Mouse (Mus musculus) testis, adult 2 months (tissue): ENCODE data around the gene Gm10964. TPM values are rescaled to one million over a fixed set of nuclear protein-coding genes. Genes with fewer than 3 reads are reported as not detected.

Experiments used
- H3K27ac ChIP-seq: fragments of 200-500 bp; 2 replicates; pipeline ENCODE4 v1.5.1; 2012; ENCODE audit warnings: low read depth, low read length; ENCODE audit not compliant: control insufficient read depth, insufficient read depth
- H3K27me3 ChIP-seq: fragments of 200-500 bp; 2 replicates; pipeline ENCODE4 v1.6.1; 2012; ENCODE audit warnings: mild to moderate bottlenecking, low read length, moderate library complexity; ENCODE audit not compliant: control insufficient read depth, insufficient read depth
- H3K36me3 ChIP-seq: fragments of 200-500 bp; 2 replicates; pipeline ENCODE4 v1.6.1; 2012; ENCODE audit warnings: mild to moderate bottlenecking, low read length; ENCODE audit not compliant: control insufficient read depth, insufficient read depth
- H3K4me1 ChIP-seq: fragments of 200-500 bp; 2 replicates; pipeline ENCODE4 v1.6.1; 2012; ENCODE audit warnings: low read length; ENCODE audit not compliant: control insufficient read depth, insufficient read depth
- H3K4me3 ChIP-seq: fragments of 200-500 bp; 2 replicates; pipeline ENCODE4 v1.5.1; 2012; ENCODE audit warnings: low read depth, mild to moderate bottlenecking, low read length, moderate library complexity, mixed read lengths; ENCODE audit not compliant: control insufficient read depth
- CTCF ChIP-seq: fragments of 200-500 bp; IDR thresholded peaks from 2 replicates; pipeline ENCODE4 v1.5.1; 2012; ENCODE audit warnings: low read depth, mild to moderate bottlenecking, inconsistent platforms, low read length, moderate library complexity; ENCODE audit not compliant: control insufficient read depth, insufficient read depth, insufficient replicate concordance
- POLR2A ChIP-seq: fragments of 200-500 bp; IDR thresholded peaks from 2 replicates; pipeline ENCODE4 v1.6.1; 2012; ENCODE audit warnings: low read depth, mild to moderate bottlenecking, inconsistent platforms, low read length, moderate library complexity; ENCODE audit not compliant: control insufficient read depth
- polyA plus RNA-seq: library from polyadenylated mRNA; depleted of rRNA; stranded (reverse); fragments of >200 nt; gene quantifications from 2 replicates; pipeline ENCODE4 v1.2.3, GENCODE M21; 2012

Gm10964 gene
- polyA plus RNA-seq, 1 experiment: not detected

DNA sequence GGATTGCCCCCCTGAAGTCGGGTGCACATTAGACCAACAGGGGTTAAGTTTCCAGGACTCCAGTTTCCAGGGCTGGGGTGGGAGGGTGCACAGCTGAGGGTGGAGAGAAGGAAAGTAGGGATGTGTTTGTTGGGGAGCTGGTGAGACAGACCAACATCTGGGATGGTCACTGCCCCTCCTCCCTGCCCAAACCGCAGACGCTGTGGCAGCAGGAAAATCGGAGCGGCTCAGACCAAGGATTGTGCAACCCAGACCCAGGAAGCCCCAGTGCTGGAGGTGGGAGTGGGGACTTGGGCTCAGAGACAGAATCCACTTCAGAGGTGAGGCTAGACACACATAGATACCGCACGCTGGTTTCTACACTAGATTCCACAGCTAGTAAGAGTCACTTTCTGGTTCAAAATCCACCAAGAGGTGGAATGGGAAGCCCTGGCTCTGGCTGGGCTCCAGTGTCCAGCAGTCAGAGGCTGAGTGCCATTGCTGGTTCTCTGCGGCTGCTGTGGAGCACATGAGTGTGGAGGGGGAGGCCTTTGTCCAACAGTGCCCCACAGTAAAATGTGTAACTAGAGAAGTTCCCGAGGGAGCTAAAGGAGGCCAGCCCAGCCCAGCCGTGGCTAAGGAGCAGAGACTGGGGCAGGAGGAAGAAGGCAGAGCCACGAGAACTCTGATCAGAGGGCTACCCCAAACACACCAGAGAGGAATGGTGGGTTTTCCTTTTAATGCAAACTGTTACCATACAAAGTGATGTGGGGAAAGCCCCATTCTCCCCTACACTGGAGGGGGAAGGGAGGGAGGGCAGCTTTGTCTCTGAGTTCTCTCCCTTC, 4.3 kb upstream of the Gm10964 start:
- Histone ChIP-seq H3K4me3 (no peak overlapping the region), H3K27me3 (no peaks in the 10 kb centered on the region), H3K36me3 (no peaks in the 10 kb centered on the region), H3K4me1 (peaks cover 5% of the 10 kb centered on the region), H3K27ac (peak overlapping the region; percentile 77)
- TF ChIP-seq CTCF (no peak), POLR2A (0 out of 2 replicates have a peak, but pooled peaks have one; percentile 8)

DNA sequence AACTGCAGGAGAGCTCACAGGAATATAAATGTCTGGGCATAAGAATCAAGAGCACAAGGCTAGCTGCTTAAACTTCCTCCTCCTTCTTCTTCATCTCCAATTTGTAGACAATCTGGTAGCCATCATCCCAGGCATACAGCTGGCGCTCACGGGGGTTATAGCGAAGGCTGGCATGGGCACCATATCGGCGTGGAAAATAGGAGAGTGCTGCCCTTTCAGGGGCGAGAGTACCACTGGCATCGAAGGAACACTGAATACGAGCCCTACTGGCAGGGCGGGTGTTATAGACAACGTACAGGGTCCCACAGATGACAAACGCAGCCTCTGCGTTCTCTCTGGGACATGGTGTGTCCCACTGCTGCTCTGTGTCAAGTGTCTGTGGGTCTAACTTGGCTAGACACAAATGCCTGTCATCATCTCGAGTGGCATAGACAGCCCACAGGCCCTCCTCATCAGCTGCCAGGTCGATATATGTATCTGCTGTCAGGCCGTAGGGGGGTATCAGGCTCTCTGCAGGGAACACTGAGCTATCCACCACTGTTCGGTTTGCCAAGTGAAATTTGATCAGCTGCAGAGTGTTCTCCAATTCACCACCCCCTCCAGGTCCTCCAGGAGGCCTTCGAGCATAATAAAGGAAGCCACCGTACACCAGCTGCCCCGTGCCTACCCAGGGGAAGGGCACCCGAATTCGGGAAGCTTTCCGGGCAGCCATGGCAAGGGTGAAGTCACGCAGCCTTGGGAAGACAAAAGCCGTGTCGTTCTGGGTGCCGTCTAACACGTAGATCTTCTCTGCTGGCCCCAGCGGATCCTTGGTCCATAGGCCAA, 3.2 kb upstream of the Gm10964 start:
- Histone ChIP-seq H3K4me3 (peak overlapping the region; percentile 27), H3K27ac (peak overlapping the region; percentile 77), H3K4me1 (peaks cover 5% of the 10 kb centered on the region), H3K27me3 (no peaks in the 10 kb centered on the region), H3K36me3 (no peaks in the 10 kb centered on the region)
- no peak for TF ChIP-seq POLR2A
- TF ChIP-seq CTCF: no peak

DNA sequence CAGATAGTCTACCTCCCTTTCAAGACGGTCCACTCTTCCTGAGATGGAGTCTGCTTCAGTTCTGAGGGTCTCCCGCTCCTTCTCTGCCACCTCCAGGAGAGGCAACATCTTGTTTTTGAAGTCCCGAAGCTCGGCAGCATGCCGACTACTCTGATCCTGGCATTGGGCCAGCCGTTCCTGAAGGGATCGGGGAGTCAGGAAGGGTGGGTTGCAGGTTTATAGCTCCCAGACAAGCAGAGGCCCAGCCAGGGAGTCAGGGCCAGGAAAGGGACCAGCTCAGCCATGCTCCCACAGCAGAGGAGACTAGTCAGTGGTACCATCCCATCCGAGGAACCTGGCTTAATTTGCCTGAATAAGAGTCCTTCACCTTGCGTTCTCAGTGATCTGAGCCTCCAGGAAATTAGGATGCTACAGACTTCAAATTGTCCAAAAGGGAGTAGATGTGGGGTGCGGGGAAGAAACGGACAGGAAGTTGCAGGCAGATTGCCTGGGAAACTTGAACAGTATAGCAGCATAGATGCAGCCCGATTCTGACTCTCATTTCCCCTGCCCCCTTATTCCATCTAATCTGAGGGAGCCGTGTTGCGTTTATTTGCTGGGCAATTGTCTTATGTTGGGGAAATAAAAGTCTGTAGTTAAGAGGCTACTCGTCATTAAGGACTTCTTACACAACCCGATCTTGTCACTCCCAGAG, 2.0 kb upstream of the Gm10964 start:
- H3K36me3 ChIP-seq: no peaks in the 10 kb centered on the region
- no peaks in the 10 kb centered on the region for H3K27me3 ChIP-seq
- peak overlapping the region; percentile 54 for H3K27ac ChIP-seq
- no peak for TF ChIP-seq POLR2A
- no peak for TF ChIP-seq CTCF
- peaks cover 5% of the 10 kb centered on the region for H3K4me1 ChIP-seq
- peak overlapping the region; percentile 27 for H3K4me3 ChIP-seq

DNA sequence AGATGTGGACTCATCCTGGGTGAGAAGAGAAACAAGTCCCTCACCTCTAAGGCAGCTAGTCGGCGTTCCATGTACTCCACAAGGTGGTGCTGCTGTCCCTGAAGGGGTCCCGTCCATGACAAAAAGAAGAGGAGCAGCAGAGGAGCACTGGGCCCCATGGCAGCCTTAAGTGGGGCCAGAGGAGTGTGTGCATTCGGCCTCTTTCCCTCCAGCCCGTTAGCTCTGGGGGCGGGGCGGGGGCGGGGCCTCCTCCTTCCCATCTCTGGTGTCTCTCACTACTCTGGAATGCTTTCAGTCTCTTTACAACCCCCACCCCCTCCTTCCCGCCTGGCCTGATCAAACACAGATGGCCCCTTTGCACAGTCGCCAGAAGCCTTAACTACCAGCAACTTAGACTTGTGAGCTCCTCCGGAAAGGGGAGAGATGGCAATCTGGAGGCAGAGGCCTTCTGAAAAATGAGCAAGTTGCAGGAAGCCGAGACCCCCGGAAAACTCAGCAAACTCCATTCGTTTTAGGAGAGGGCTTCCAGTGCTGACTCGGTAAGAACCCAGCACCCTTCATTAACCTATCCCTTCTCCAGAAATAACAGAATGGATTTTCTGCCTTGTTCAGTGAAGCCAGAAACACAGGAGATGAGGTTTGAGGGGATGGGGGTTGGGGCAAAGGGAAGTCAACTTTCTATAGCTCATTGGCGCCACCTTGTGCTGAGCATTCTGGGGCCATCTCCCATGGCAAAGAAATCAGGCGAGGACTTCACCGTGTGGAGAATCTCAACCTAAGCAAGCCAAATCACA, 1.2 kb upstream of the Gm10964 start, which contains the start of gene Olfml3:
Gene Olfml3, minus strand, starts transcription at position 224 of the 794 bp plus-strand sequence.
- Histone ChIP-seq H3K27ac (peak within 1 kb of the TSS; percentile 54), H3K4me1 (peaks cover 5% of the 10 kb centered on the region), H3K36me3 (no peaks in the 10 kb centered on the region), H3K4me3 (peak within 1 kb of the TSS; percentile 56), H3K27me3 (no peaks in the 10 kb centered on the region)
- TF ChIP-seq CTCF (peak; percentile 70; the same call in 1 of the 2 replicates), POLR2A (peak; percentile 42; the same call in 1 of the 2 replicates)

DNA sequence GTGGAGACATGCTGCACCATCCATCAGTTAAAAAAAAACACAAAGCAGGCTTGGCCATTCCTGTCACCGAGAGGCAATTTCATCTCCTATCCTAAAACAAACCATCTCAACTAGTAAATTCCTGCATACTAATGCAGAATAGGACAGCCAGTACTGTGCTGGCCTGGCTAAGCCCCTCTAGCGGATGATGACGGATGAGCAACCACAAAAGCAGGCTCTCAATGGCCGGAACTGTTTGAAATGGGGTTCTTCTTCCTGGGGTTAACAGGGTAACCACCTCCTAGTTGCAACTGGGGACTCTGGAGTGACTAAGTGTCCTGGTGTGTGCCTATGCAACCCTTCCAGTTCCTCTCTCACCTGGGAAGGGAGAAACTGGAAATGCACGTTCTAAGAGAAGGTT, 1.2 kb downstream of the Gm10964 start:
- Histone ChIP-seq H3K4me3 (no peak overlapping the region), H3K27ac (no peak overlapping the region), H3K4me1 (peaks cover 5% of the 10 kb centered on the region), H3K27me3 (no peaks in the 10 kb centered on the region), H3K36me3 (no peaks in the 10 kb centered on the region; the same call in 1 of the 2 replicates)
- TF ChIP-seq CTCF (no peak), POLR2A (no peak)

DNA sequence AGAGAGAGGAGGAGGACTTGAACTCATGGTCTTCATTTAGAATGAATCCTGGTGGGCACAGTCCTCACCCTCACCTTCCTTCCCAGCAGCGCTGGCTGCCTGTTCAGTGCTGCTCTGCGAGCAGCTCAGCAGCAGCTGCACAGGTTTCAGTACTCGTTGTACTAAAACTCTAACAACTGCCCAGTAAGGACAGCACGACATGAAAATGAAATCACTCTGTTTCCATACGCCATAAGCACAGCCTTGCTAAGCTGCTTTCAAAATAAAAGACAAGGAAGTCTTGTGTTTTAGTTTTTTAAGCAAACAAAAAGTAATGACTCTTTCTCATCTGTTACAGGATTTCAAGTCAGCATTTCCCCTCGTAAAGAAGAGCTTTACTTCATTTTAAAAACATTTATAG, 4.0 kb downstream of the Gm10964 start:
- Histone ChIP-seq H3K4me1 (peaks cover 2% of the 10 kb centered on the region), H3K36me3 (peaks cover 2% of the 10 kb centered on the region; the same call in 1 of the 2 replicates), H3K27ac (no peak overlapping the region), H3K27me3 (no peaks in the 10 kb centered on the region), H3K4me3 (no peak overlapping the region)
- TF ChIP-seq POLR2A (no peak), CTCF (no peak)
